Mouse (Mus musculus): Measurements from ENCODE around the gene Ubxn1. TPM values are rescaled to one million over a fixed set of nuclear protein-coding genes. Genes with fewer than 3 reads are reported as not detected.
A peak's percentile ranks its signal among the peaks of the same experiment; 100 is the strongest.

Ubxn1 gene
- total RNA-seq, 2 experiments from 2014 or later, result 85.7 to 98.6 TPM

DNA sequence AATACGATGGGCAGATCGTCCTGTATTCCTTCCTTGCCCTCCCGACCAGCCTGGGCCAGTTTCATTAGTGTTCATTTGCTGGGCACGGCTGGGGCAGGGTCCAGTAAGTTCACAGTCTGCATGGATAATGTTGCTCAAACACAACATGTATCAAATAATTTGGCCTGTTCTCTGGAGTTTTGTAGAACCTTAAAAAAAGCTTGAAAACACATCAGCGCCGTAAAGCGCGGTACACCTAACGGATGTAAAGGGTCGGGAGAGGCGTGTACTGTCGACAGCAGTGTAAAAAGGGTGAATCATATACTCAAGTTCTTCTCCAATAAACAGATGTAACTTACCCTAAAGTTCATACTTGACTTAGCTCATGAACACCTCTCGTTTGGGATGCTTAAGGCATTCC is 27.3 kb downstream of the Ubxn1 start:
- no peak for DNase-seq

- DNase-seq, result no peak
Observed at GRCm38 (mm10) chr19:8899079-8899478, 27.8 kb downstream of the Ubxn1 start.

DNA sequence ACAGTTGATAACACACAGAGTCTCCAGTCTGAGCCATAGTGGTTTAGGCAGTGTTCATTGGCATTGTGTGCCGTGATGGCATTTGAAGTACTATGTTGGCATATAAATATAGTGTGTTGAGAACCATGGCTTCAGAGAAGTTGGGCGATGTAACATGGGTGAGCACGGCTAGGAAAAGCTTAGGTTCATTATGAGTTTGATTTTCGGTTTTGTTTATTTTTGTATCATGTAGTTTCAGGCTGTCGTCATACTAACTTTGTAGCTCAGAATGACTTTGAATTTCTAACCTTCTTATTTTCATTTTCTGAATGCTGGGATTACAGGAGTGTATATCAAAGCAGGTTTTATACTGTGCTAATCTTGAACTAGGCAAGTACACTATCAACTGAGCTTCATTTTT is 32.1 kb downstream of the Ubxn1 start:
- no peak for DNase-seq

GRCm38 (mm10) chr19:8908531-8908930 is 37.2 kb downstream of the Ubxn1 start:
- no peak for DNase-seq

DNA sequence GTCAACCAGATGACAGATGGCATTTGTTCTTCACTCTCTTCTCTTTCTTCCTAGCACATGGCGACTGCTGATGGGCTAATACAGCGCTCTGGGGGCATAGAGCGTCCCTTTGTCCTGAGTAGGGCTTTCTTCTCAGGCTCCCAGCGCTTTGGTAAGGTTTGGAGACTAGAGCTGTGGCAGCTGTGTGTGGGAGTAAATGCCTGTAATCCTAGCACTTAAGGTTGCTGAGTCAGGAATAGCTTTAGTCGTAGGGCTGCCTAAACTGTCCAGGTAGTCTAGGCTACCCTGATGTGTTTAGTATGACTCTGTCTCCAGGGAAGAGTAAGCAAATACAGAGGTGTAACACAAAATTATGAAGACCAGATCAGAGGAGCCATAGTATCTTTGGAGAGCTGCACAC is 40.5 kb downstream of the Ubxn1 start:
- no peak for DNase-seq

DNA sequence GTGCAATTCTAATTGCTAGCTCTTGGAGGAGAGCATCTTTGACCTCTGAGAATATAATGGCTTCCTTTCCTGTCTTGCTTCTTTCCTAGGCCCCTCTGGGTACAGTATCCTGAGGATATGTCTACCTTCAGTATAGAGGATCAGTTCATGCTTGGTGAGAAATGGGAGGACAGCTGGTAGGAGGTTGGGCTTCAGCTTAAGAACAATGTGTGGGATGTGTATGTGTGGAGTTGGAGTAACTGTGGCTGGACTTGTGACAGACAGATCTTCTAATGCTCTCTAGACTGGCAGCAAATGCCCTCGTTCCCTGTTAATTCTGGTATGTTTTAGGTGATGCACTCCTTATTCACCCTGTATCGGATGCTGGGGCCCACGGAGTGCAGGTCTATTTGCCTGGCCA is 42.9 kb downstream of the Ubxn1 start:
- no peak for DNase-seq

GRCm38 (mm10) chr19:8919000-8919399 is 47.7 kb downstream of the Ubxn1 start:
- no peak for DNase-seq

DNA sequence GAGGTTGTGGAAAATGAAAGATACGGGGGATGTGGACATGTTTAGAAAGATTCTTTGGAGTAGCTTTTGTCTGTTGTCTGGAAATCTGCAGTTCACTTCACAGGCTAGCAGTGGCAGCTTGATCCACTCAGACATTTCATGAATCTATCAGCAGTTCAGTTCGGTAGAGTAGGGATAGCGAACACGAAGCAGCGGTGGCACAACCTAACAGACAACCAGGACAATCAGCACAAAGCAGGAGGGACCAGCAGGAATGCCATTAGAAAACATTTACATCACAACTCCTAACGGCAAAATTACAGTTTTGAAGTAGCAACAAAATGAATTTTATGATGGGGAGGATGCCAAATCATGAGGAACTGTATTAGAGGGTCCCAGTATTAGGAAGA is 48.4 kb downstream of the Ubxn1 start:
- DNase-seq, result no peak

DNA sequence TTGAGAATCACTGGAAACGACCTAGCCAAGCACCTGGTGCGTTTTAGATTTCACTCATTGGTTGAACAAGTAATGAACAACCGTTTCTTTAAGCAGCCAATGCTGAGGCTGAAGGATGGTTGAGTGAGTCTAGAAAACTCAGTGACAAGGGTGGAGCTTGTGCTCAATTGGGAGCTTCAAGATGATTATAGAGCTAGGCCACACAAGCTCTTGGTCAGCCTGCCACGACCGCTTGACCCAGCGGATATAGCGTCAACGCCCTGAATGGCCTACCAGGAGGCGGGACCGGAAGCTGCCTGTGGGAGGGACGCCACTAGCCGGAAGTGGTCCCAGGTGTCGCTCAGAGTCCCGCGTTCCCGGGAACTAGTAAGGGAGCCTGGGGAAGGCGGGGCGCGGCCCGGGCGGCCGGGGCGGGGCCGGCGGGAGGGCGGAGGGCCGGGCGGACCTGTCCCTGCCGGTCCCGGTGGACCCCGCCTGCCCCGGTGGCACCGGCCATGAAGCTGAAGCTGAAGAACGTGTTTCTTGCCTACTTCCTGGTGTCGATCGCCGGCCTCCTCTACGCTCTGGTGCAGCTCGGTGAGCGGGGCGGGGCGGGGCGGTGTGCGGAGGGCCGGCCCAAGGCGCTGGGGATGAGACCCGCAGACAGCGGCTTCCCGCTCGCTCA is 48.9 kb downstream of the Ubxn1 start, which contains the start of gene B3gat3:
B3gat3 (plus strand) TSS at position 302 of the 664 bp plus-strand sequence.
- peak; percentile 92 to 94 for DNase-seq

DNA sequence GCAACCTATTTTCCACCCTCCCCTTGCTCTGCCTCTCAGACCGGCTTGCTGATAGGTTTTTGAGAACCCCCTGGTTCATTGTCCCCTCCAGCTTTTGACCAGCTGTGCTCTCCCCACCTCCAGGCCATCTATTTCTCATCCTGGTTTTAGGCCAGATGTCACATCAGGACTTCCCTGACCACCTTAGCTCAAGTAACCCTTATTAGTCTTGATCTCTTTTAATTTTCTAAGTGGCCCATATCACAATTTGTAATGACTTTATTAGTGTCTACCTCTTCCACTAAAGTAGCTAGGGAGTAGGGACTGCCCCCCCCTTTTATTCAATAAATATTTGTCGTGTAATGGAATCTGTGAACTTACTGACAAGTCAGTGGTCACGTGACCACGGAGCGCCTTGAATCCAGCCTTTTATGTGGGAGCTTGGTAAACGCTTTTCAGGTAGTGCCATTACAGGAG is 49.6 kb downstream of the Ubxn1 start:
- DNase-seq, result no peak

GRCm38 (mm10) chr19:8921741-8922140 is 50.4 kb downstream of the Ubxn1 start:
- DNase-seq, result no peak

Small RNA genes within 50 kb of the gene (microRNA-seq; reads per million reads assigned to microRNA genes)
- 0 reads per million in 2 experiments for gene Mir5136

Other genes with a start within 250 kb of the Ubxn1 start
- gene Chrm1, start 207.7 kb upstream of the Ubxn1 start, total RNA-seq (2021), result 100 to 1,000 TPM; 172 to 186 TPM
- gene Slc3a2, start 148.1 kb upstream of the Ubxn1 start, total RNA-seq (2021), result 100 to 1,000 TPM; 146 to 149 TPM
- gene Wdr74, start 135.7 kb upstream of the Ubxn1 start, total RNA-seq (2021), result 10 to 100 TPM; 51.0 to 52.3 TPM
- 1 to 10 TPM; 1.3 to 1.4 TPM for gene 1700092M07Rik, start 130.8 kb upstream of the Ubxn1 start, total RNA-seq (2021)
- gene Stx5a, start 130.1 kb upstream of the Ubxn1 start, total RNA-seq (2021), result 10 to 100 TPM; 67.4 to 76.3 TPM
- gene Nxf1, start 114.4 kb upstream of the Ubxn1 start, total RNA-seq (2021), result 100 to 1,000 TPM in 1 of 2 experiments, 10 to 100 TPM in 1; 99.8 to 119 TPM
- 10 to 100 TPM; 79.7 to 86.2 TPM for gene Tmem223, start 100.5 kb upstream of the Ubxn1 start, total RNA-seq (2021)
- 1 to 10 TPM; 9.4 to 9.9 TPM for gene Tmem179b, start 97.0 kb upstream of the Ubxn1 start, total RNA-seq (2021)
- 10 to 100 TPM; 12.2 to 13.8 TPM for gene Taf6l, start 85.1 kb upstream of the Ubxn1 start, total RNA-seq (2021)
- gene Polr2g, start 72.9 kb upstream of the Ubxn1 start, total RNA-seq (2021), result 100 to 1,000 TPM; 113 to 115 TPM
- gene Zbtb3, start 68.9 kb upstream of the Ubxn1 start, total RNA-seq (2021), result 1 to 10 TPM; 6.8 to 7.1 TPM
- 10 to 100 TPM; 36.5 to 37.3 TPM for gene Ttc9c, start 52.2 kb upstream of the Ubxn1 start, total RNA-seq (2021)
- 100 to 1,000 TPM; 123 to 126 TPM for gene Hnrnpul2, start 51.5 kb upstream of the Ubxn1 start, total RNA-seq (2021)
- not detected for gene AC129217.1, start 41.7 kb upstream of the Ubxn1 start, total RNA-seq (2021)
- gene Bscl2, start 34.0 kb upstream of the Ubxn1 start, total RNA-seq (2021), result 100 to 1,000 TPM in 1 of 2 experiments, 10 to 100 TPM in 1; 99.0 to 112 TPM
- 100 to 1,000 TPM; 161 to 172 TPM for gene Gng3, start 32.3 kb upstream of the Ubxn1 start, total RNA-seq (2021)
- gene Lrrn4cl, start 20.7 kb upstream of the Ubxn1 start, total RNA-seq (2021), result under 1 TPM; 0.55 to 0.61 TPM
- 10 to 100 TPM; 31.5 to 31.7 TPM for gene Uqcc3, start 9.4 kb downstream of the Ubxn1 start, total RNA-seq (2021)
- 1 to 10 TPM; 4.7 to 6.3 TPM for gene Lbhd1, start 12.2 kb downstream of the Ubxn1 start, total RNA-seq (2021)
- not detected for gene Gm49403, start 12.4 kb downstream of the Ubxn1 start, total RNA-seq (2021)
- gene 1810009A15Rik, start 17.4 kb downstream of the Ubxn1 start, total RNA-seq (2021), result 10 to 100 TPM; 20.7 to 23.2 TPM
- gene Gm49416, start 17.4 kb downstream of the Ubxn1 start, total RNA-seq (2021), result 1 to 10 TPM in 1 of 2 experiments, under 1 TPM in 1; 0.99 to 2.3 TPM
- 10 to 100 TPM; 25.2 to 26.3 TPM for gene Ints5, start 21.5 kb downstream of the Ubxn1 start, total RNA-seq (2021)
- 100 to 1,000 TPM; 111 to 118 TPM for gene Ganab, start 26.6 kb downstream of the Ubxn1 start, total RNA-seq (2021)
- 100 to 1,000 TPM; 165 to 175 TPM for gene B3gat3, start 48.9 kb downstream of the Ubxn1 start, total RNA-seq (2021)
- 1 to 10 TPM; 4.0 TPM for gene Rom1, start 57.9 kb downstream of the Ubxn1 start, total RNA-seq (2021)
- gene Eml3, start 58.1 kb downstream of the Ubxn1 start, total RNA-seq (2021), result 10 to 100 TPM; 10.9 to 11.8 TPM
- gene Mta2, start 70.4 kb downstream of the Ubxn1 start, total RNA-seq (2021), result 10 to 100 TPM; 54.7 to 60.7 TPM
- gene Tut1, start 82.4 kb downstream of the Ubxn1 start, total RNA-seq (2021), result 10 to 100 TPM; 19.6 to 19.7 TPM
- gene Eef1g, start 95.5 kb downstream of the Ubxn1 start, total RNA-seq (2021), result 100 to 1,000 TPM; 233 to 254 TPM
- 10 to 100 TPM; 14.5 to 24.0 TPM for gene Ahnak, start 117.8 kb downstream of the Ubxn1 start, total RNA-seq (2021)
- not detected for gene Scgb1a1, start 216.5 kb downstream of the Ubxn1 start, total RNA-seq (2021)